Mouse (Mus musculus) midbrain, embryonic 12.5 days (tissue): ENCODE data around the gene Crip1. TPM values are rescaled to one million over a fixed set of nuclear protein-coding genes. Genes with fewer than 3 reads are reported as not detected.
A peak's percentile ranks its signal among the peaks of the same experiment; 100 is the strongest.

Experiments
- ATAC-seq: fragments of 200-750 bp; cut with Nextera tagmentation; 2 replicates; pipeline ENCODE4 v1.8.0; 2017; ENCODE audit warnings: low read depth, moderate TSS enrichment, moderate library complexity; ENCODE audit not compliant: low FRiP score
- H3K27ac ChIP-seq: fragments of 300-500 bp; sonication (generic); replicated peaks from 2 replicates; pipeline ENCODE4 v1.5.1; 2016; ENCODE audit warnings: mild to moderate bottlenecking
- H3K27me3 ChIP-seq: fragments of 300-500 bp; sonication (generic); 2 replicates; pipeline ENCODE4 v1.6.1; 2016; ENCODE audit warnings: mild to moderate bottlenecking
- H3K36me3 ChIP-seq: fragments of 300-500 bp; sonication (generic); 2 replicates; pipeline ENCODE4 v1.6.1; 2016
- H3K4me1 ChIP-seq: fragments of 300-500 bp; sonication (generic); 2 replicates; pipeline ENCODE4 v1.6.1; 2016
- H3K4me2 ChIP-seq: fragments of 300-500 bp; sonication (generic); replicated peaks from 2 replicates; pipeline ENCODE4 v1.6.1; 2016; ENCODE audit warnings: mild to moderate bottlenecking, moderate library complexity
- H3K4me3 ChIP-seq: fragments of 300-500 bp; sonication (generic); 2 replicates; pipeline ENCODE4 v1.5.1; 2016; ENCODE audit warnings: mild to moderate bottlenecking
- H3K9ac ChIP-seq: fragments of 300-500 bp; sonication (generic); replicated peaks from 2 replicates; pipeline ENCODE4 v1.6.1; 2016; ENCODE audit warnings: mild to moderate bottlenecking, moderate library complexity
- H3K9me3 ChIP-seq: fragments of 300-500 bp; sonication (generic); 2 replicates; pipeline ENCODE4 v1.6.1; 2016; ENCODE audit warnings: mild to moderate bottlenecking
- WGBS: fragments of 180-500 bp; shearing (Covaris S2); methylation state at CpG from one replicate; pipeline ENCODE4 v1.1.7; 2016; 5-methylcytosine and 5-hydroxymethylcytosine counted together
- polyA plus RNA-seq: library from polyadenylated mRNA; unstranded; fragments of >200 nt; fragmentation: Nextera tagmentation; extraction: Ambion mirVana; gene quantifications from 2 replicates; pipeline ENCODE4 v1.2.1, GENCODE M21; 2016

The Crip1 gene
- polyA plus RNA-seq, 1 experiment from 2014 or later = 86.3 TPM

DNA sequence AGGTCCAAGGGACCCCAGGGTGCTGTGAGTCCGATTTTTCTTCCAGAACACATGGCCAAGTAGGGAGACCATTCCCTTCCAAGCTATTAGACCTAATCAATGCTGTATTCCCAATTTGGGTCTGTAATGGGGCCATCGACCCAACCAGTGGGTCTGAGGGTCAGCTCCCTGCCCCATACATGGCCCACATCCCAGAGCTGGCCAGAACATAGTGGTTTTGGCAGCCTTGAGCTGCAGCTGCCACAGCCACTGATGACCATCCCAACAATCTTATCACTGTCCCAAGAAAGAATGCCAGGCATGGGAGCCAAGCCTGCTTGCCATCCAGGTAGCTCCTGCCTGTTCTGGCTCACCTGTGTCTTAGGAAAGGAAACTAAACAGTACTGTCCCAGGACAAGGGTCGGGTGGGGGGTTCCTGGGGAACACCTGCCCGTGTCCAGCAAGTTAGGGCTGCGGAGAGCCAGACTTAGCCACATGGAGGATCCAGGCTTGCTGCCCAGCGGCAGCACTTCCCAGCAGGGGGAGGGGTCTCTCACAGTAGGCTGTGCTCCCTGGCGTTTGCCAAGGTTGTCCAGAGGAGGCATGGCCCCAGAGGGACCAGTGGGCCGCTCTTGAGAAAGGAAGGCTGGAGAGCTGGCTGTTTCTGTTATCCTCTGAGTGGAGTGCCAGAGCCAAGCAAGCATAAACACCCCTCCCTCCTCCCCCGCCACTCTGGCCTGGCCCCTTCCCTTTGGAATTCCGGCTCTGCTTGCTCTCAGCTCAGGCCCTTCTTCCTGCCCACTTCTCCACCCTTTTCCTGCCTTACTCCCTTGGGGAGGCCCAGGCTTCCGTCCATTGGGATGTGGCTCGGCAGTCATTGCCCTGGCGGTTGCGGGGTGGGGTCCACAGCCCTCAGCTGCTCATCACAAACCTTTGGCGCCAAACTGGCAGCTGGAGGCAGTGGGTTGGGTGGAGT, 3.8 kb upstream of the Crip1 start:
- H3K4me2 ChIP-seq = peak overlapping the region; percentile 65
- peaks cover 54% of the 10 kb centered on the region for H3K4me1 ChIP-seq
- peaks cover 26% of the 10 kb centered on the region for H3K27me3 ChIP-seq
- H3K9me3 ChIP-seq = no peaks in the 10 kb centered on the region
- H3K36me3 ChIP-seq = peaks cover 40% of the 10 kb centered on the region
- 23% methylated on average over 15 of the region's 15 CpGs for WGBS
- ATAC-seq = no peak
- H3K4me3 ChIP-seq = peak overlapping the region; percentile 72
- H3K27ac ChIP-seq = peak overlapping the region; percentile 67
- H3K9ac ChIP-seq = peak overlapping the region; percentile 78

DNA sequence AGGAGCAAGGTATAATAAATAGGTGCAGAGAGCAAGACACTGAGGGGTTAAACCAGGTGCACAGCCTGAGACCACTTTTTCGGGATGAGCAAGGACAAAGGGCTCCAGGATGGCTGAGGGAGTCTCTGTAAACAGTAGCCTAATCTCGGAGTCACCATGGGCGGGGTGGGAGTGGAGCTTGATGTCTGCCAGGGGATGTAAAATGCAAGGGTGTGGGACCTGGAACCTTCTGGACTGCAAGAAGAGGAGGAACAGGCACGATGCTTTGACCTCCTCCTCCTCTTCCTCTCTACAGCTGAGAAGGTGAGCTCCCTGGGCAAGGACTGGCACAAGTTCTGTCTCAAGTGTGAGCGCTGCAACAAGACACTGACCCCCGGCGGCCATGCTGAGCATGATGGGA, 3.0 kb upstream of the Crip1 start:
- Histone ChIP-seq H3K4me1 (peaks cover 53% of the 10 kb centered on the region), H3K27me3 (peaks cover 34% of the 10 kb centered on the region), H3K9me3 (no peaks in the 10 kb centered on the region), H3K9ac (peak overlapping the region; percentile 78), H3K27ac (peak overlapping the region; percentile 52; the same call in 1 of the 2 replicates), H3K4me2 (peak overlapping the region; percentile 65), H3K4me3 (peak overlapping the region; percentile 72; the same call in 1 of the 2 replicates), H3K36me3 (peaks cover 32% of the 10 kb centered on the region)
- WGBS = 71% methylated on average over 7 of the region's 7 CpGs
- ATAC-seq = no peak

DNA sequence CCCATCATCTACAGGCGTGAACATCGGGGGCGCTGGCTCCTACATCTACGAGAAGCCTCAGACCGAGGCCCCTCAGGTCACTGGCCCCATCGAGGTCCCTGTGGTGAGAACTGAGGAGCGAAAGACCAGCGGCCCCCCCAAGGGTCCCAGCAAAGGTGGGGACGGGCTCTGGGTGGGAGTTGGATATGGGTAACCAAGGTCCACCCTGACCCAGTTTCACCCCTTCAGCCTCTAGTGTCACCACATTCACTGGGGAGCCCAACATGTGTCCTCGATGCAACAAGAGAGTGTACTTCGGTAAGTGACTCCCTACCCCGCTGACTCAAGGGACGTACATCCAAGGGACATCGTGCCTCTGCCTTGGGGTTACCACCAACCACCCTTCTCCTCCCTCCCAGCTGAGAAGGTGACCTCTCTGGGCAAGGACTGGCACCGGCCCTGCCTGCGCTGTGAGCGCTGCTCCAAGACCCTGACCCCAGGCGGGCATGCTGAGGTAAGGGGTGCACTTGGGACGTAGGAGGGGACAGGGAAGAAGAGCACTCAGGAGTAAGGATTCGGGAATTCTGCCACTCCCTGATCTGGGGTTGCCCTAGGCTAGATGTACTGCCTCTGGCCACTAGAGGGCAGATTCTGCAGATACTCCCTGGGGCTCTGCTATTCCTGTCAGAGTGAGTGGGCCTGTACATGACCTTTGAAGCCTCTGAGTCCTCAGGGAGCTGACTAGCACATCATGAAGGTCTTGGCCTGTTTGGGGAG, 1.9 kb upstream of the Crip1 start:
- H3K4me2 ChIP-seq = no peak overlapping the region
- ATAC-seq = no peak
- H3K9me3 ChIP-seq = no peaks in the 10 kb centered on the region

DNA sequence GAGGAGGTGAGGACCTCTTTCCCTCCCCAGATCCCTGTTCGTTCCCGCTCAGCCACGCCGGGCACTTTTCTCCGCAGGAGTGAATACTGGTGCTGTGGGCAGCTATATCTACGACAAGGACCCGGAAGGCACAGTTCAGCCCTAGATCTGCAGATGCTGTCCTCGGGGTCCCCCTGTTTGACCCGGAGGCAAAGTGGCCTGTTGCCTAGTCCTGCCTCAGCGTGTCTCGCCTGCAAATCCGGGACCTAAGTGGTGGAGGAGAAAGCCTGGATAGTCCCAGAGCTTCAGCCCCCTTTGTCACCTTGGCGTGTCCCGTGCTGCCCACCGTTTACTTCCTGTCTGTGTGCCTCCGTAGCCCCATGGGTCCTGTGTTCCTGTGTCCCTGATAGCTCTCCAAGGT, 1.2 kb upstream of the Crip1 start:
- no peak for ATAC-seq
- 91% methylated on average over 16 of the region's 16 CpGs for WGBS
- H3K27me3 ChIP-seq = peaks cover 50% of the 10 kb centered on the region

More for the DNA sequence above, 1.9 kb upstream of the Crip1 start:
- H3K9ac ChIP-seq = no peak overlapping the region
- H3K27ac ChIP-seq = no peak overlapping the region
- WGBS = 80% methylated on average over 20 of the region's 20 CpGs
- peaks cover 51% of the 10 kb centered on the region for H3K4me1 ChIP-seq
- peaks cover 43% of the 10 kb centered on the region for H3K27me3 ChIP-seq
- H3K36me3 ChIP-seq = peaks cover 25% of the 10 kb centered on the region
- H3K4me3 ChIP-seq = no peak overlapping the region

DNA sequence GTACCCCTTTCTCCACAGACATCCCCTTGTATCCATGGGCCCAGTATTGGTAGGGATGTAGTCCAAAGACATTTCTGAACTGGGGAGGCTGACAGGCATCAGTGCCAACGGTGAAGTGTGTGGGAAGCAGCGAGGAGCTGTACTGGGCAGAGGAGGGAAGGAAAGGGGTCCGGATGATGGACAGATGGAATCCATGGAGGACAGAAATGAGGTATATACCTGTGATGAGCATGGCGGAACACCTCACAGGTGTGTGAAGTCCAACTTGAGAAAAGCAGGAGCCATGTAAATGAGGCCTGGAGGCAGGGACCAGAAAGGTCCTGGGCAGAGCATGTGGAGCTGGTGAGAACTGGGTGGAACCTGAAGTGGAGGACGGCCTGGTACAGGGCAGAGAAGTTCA, 525 bp upstream of the Crip1 start:
- Histone ChIP-seq H3K4me3 (no peak overlapping the region), H3K9ac (no peak overlapping the region), H3K4me2 (no peak overlapping the region), H3K27ac (no peak overlapping the region), H3K36me3 (peaks cover 25% of the 10 kb centered on the region), H3K4me1 (peaks cover 47% of the 10 kb centered on the region), H3K9me3 (no peaks in the 10 kb centered on the region), H3K27me3 (peaks cover 56% of the 10 kb centered on the region)
- WGBS = 88% methylated on average over 5 of the region's 5 CpGs
- ATAC-seq = no peak

More for the DNA sequence above, 1.2 kb upstream of the Crip1 start:
- Histone ChIP-seq H3K4me3 (no peak overlapping the region), H3K27ac (no peak overlapping the region), H3K4me2 (no peak overlapping the region), H3K9ac (no peak overlapping the region), H3K9me3 (no peaks in the 10 kb centered on the region), H3K4me1 (peaks cover 47% of the 10 kb centered on the region), H3K36me3 (peaks cover 25% of the 10 kb centered on the region)

DNA sequence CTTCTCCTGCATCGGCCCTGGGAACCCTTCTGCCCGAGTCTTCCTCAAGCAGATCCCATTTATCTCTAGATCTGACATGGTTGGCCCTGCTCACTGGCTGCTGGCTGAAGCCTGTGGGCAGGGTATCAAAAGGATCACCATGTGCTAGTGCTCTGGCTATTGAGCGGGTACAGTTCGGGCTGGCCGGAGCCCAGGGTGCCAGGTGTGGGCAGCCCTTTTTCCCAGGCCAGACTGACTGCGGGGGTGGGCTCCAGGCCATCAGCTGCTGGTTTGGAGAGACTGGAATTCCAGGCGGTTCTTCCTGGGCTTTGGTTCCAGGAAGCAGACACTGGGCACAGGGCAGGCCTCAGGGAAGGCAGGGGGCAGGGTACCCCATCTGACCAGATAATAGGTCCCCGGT, 1.4 kb downstream of the Crip1 start:
- WGBS = 89% methylated on average over 8 of the region's 8 CpGs
- Histone ChIP-seq H3K4me1 (peaks cover 43% of the 10 kb centered on the region), H3K9ac (no peak overlapping the region), H3K36me3 (peaks cover 25% of the 10 kb centered on the region), H3K9me3 (no peaks in the 10 kb centered on the region), H3K27ac (no peak overlapping the region), H3K4me3 (no peak overlapping the region), H3K27me3 (peaks cover 66% of the 10 kb centered on the region), H3K4me2 (no peak overlapping the region)
- no peak for ATAC-seq

DNA sequence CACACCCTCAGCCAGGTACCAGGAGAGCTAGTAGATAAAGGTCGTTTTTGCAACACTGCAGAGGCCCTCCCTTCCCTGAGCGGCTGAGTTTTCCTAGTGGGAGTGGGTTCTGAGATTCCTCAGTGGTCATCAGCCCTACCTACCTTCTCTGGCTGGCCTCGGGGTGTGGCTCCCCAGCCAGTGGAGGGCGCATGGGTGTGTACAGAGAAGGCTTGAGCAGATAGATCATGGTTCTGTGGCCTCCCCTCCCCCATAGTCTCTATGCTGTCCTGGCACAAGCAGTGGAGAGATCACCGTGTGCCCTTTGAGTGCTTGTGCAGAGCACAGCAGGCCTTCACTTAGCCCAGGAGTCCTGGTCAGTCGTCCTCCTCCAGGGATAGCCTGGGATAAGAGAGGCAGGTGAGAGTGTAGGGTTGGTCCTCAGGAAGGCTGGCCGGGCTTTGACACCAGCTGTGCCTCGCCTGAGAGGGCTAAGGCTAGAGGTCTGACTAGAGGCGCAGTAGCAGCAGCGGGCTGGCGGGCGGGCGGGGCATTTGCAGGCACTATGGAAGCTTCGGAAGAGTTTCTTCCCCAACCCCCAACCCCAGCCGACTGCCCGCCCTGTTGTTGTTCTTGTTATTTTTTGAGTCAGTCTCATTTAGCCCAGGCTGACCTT, 2.4 kb downstream of the Crip1 start:
- Histone ChIP-seq H3K27ac (no peak overlapping the region), H3K36me3 (peaks cover 23% of the 10 kb centered on the region), H3K4me1 (peaks cover 33% of the 10 kb centered on the region), H3K9me3 (no peaks in the 10 kb centered on the region), H3K4me2 (no peak overlapping the region), H3K27me3 (peaks cover 76% of the 10 kb centered on the region), H3K4me3 (no peak overlapping the region), H3K9ac (no peak overlapping the region)
- ATAC-seq = no peak
- 35% methylated on average over 16 of the region's 16 CpGs for WGBS

DNA sequence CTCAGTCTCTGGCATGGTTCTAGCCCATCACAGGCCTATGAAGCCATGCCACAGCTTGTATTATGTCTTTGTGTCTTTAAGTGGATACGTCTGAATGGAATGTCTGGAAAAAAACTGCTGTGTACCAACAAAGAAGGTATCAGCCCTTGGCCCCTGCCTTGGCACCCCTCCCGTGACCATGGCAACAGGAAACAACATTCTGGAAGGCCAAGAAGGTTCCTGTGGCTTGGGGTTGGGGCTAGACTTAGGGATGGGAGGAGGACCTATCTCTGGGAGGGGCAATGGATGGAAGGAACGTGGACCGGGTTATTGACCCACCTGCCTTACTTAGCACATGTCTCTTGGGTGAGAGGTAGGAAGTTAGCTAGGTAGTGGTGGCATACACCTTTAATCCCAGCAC, 3.2 kb downstream of the Crip1 start:
- Histone ChIP-seq H3K9ac (no peak overlapping the region), H3K27me3 (peaks cover 85% of the 10 kb centered on the region), H3K4me2 (no peak overlapping the region), H3K4me3 (no peak overlapping the region), H3K27ac (no peak overlapping the region), H3K9me3 (no peaks in the 10 kb centered on the region), H3K36me3 (peaks cover 15% of the 10 kb centered on the region), H3K4me1 (peaks cover 33% of the 10 kb centered on the region)
- WGBS = 63% methylated on average over 4 of the region's 4 CpGs
- ATAC-seq = no peak

DNA sequence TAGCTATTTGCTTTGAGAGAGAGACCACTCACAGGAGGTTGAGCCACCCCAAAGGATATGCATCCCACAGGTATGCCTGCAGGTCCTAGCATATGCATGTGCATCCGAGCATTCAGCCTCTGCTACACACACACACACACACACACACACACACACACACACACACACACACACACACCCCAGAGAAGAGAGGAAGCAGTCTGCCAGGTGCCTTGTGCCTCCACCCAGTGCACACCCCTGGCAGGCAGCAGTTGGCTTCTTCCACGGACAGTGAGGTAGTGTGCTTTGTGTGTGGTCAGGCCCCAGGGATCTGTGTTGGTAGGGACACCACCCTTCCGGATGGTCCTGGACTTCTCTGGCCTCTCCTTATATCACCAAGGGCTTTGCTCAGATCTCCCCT, 3.8 kb downstream of the Crip1 start:
- Histone ChIP-seq H3K36me3 (peaks cover 9% of the 10 kb centered on the region), H3K27ac (no peak overlapping the region), H3K9me3 (no peaks in the 10 kb centered on the region), H3K4me1 (peaks cover 34% of the 10 kb centered on the region), H3K27me3 (peaks cover 89% of the 10 kb centered on the region), H3K4me2 (no peak overlapping the region), H3K9ac (no peak overlapping the region), H3K4me3 (no peak overlapping the region)
- ATAC-seq = no peak
- WGBS = 97% methylated on average over 3 of the region's 3 CpGs

DNA sequence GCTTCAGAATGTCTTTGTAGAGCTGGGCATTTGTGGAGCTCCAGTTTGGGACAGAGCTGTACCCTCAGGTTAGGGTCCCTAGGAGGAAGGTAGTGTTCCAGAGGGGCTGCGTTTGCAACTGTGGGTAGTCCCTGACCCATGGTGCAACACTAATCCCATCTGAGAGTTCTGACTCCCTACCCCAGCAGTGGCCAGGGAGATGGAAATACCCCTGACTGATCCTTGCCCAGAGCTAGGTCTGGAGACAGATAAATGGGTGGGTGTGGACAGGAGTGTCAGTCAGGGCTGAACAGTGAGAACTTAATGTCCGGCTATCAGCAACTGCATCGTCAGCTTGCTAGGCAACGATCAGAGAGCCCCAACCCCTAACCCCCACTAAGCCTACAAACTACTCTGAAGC, 4.5 kb downstream of the Crip1 start:
- peaks cover 85% of the 10 kb centered on the region for H3K27me3 ChIP-seq
- H3K4me2 ChIP-seq = no peak overlapping the region
- ATAC-seq = no peak
- no peaks in the 10 kb centered on the region for H3K9me3 ChIP-seq
- peaks cover 2% of the 10 kb centered on the region; the same call in 1 of the 2 replicates for H3K36me3 ChIP-seq
- H3K4me3 ChIP-seq = no peak overlapping the region
- peaks cover 40% of the 10 kb centered on the region for H3K4me1 ChIP-seq
- WGBS = 88% methylated on average over 4 of the region's 4 CpGs
- no peak overlapping the region for H3K9ac ChIP-seq
- H3K27ac ChIP-seq = no peak overlapping the region

DNA sequence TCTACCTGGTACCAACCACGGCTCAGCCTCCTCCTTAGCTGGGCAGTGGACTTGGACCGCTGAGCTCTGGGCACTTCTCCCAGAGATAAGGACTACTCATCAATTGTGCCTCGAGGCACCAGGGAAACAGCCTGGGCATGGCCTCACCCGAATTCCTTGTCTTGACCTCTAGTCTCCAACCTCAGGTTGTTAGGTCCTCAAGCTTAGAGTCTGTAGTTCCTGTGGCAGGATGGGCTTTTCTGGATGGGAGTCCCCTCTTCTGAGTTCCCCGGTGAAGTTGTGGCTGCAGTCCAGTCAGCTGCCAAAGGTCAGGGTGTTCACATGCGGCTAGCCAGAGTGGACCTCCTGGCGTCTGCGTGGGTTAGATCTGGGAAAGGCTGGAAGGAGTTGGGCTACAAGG, 4.9 kb downstream of the Crip1 start:
- Histone ChIP-seq H3K27ac (no peak overlapping the region), H3K27me3 (peaks cover 82% of the 10 kb centered on the region), H3K9me3 (no peaks in the 10 kb centered on the region), H3K36me3 (no peaks in the 10 kb centered on the region), H3K4me2 (no peak overlapping the region), H3K4me1 (peaks cover 41% of the 10 kb centered on the region), H3K9ac (no peak overlapping the region), H3K4me3 (no peak overlapping the region)
- WGBS = 75% methylated on average over 8 of the region's 8 CpGs
- no peak for ATAC-seq
